Mouse (Mus musculus): ENCODE measurements around the gene Rmi2. TPM values are rescaled to one million over a fixed set of nuclear protein-coding genes. Genes with fewer than 3 reads are reported as not detected.

The Rmi2 gene
- 0.46 TPM for polyA plus RNA-seq (2017; shearing (Covaris generic))

GRCm38 (mm10) chr16:10834911-10835587 is at the start of gene Rmi2:
Gene Rmi2, plus strand, starts transcription at chr16:10835059.

GRCm38 (mm10) chr16:10785371-10786231 is 49.3 kb upstream of the Rmi2 start, which contains the start of gene Socs1:
Gene Socs1, minus strand, starts transcription at chr16:10785536.

GRCm38 (mm10) chr16:10788271-10788670 is 46.6 kb upstream of the Rmi2 start, which contains the start of gene Tnp2:
Gene Tnp2, minus strand, starts transcription at chr16:10788660.

GRCm38 (mm10) chr16:10790702-10791101 is 44.2 kb upstream of the Rmi2 start, which contains the start of gene Prm3:
Gene Prm3, minus strand, starts transcription at chr16:10790914.

GRCm38 (mm10) chr16:10796034-10796433 is 38.8 kb upstream of the Rmi2 start, which contains the start of gene Prm2:
Gene Prm2, minus strand, starts transcription at chr16:10796134.

GRCm38 (mm10) chr16:10805789-10806527 is 28.9 kb upstream of the Rmi2 start, which contains the start of gene Prm1:
Gene Prm1, minus strand, starts transcription at chr16:10805839.

GRCm38 (mm10) chr16:10812865-10813371 is 21.9 kb upstream of the Rmi2 start, which contains the start of gene Gm11172:
Gene Gm11172, plus strand, starts transcription at chr16:10812915.

Other genes starting within 250 kb of the Rmi2 start
- 12.4 TPM for gene Socs1, start 49.5 kb upstream of the Rmi2 start, polyA plus RNA-seq (2017; shearing (Covaris generic))
- gene Tnp2, start 46.4 kb upstream of the Rmi2 start, polyA plus RNA-seq (2017; shearing (Covaris generic)) = 4.9 TPM
- not detected for gene Prm3, start 44.1 kb upstream of the Rmi2 start, polyA plus RNA-seq (2017; shearing (Covaris generic))
- gene Prm2, start 38.9 kb upstream of the Rmi2 start, polyA plus RNA-seq (2017; shearing (Covaris generic)) = 0.46 TPM
- gene Prm1, start 29.2 kb upstream of the Rmi2 start, polyA plus RNA-seq (2017; shearing (Covaris generic)) = 2.9 TPM
- not detected for gene Gm11172, start 22.1 kb upstream of the Rmi2 start, polyA plus RNA-seq (2017; shearing (Covaris generic))
- 1.2 TPM for gene Snn, start 225.9 kb downstream of the Rmi2 start, polyA plus RNA-seq (2017; shearing (Covaris generic))
- 34.0 TPM for gene Litaf, start 231.1 kb downstream of the Rmi2 start, polyA plus RNA-seq (2017; shearing (Covaris generic))